Mouse (Mus musculus) liver, embryonic 11.5 days (tissue): ENCODE measurements around the gene Hcst. TPM values are rescaled to one million over a fixed set of nuclear protein-coding genes. Genes with fewer than 3 reads are reported as not detected.

Experiments
- ATAC-seq: fragments of 200-750 bp; cut with Nextera tagmentation; replicated peaks from 2 replicates; pipeline ENCODE4 v1.8.0; 2017; ENCODE audit warnings: moderate number of reproducible peaks, mild to moderate bottlenecking, moderate TSS enrichment, moderate library complexity; ENCODE audit not compliant: low FRiP score
- DNase-seq: peaks from one replicate; pipeline ENCODE4 v3.0.0-alpha.2; 2017; ENCODE audit warnings: low spot score
- H3K27ac ChIP-seq: fragments of 300-500 bp; sonication (generic); 2 replicates; pipeline ENCODE4 v1.5.1; 2014; ENCODE audit warnings: mild to moderate bottlenecking, low read depth, low read length, control low read depth
- H3K27me3 ChIP-seq: fragments of 300-500 bp; sonication (generic); replicated peaks from 2 replicates; pipeline ENCODE4 v1.6.1; 2014; ENCODE audit warnings: low read length, mixed read lengths; ENCODE audit not compliant: control insufficient read depth, insufficient read depth
- H3K36me3 ChIP-seq: fragments of 300-500 bp; sonication (generic); 2 replicates; pipeline ENCODE4 v1.6.1; 2014; ENCODE audit warnings: mild to moderate bottlenecking, low read length, moderate library complexity, mixed read lengths; ENCODE audit not compliant: control insufficient read depth, insufficient read depth
- H3K4me1 ChIP-seq: fragments of 300-500 bp; sonication (generic); replicated peaks from 2 replicates; pipeline ENCODE4 v1.6.1; 2014; ENCODE audit warnings: low read length, mixed read lengths; ENCODE audit not compliant: control insufficient read depth, insufficient read depth
- H3K4me2 ChIP-seq: fragments of 300-500 bp; sonication (generic); 2 replicates; pipeline ENCODE4 v1.6.1; 2014; ENCODE audit warnings: mild to moderate bottlenecking, control low read depth, moderate library complexity
- H3K4me3 ChIP-seq: fragments of 300-500 bp; sonication (generic); 2 replicates; pipeline ENCODE4 v1.5.1; 2014; ENCODE audit warnings: low read depth, low read length, control low read depth
- H3K9ac ChIP-seq: fragments of 300-500 bp; sonication (generic); 2 replicates; pipeline ENCODE4 v1.6.1; 2014; ENCODE audit warnings: low read depth, low read length, control low read depth
- H3K9me3 ChIP-seq: fragments of 300-500 bp; sonication (generic); 2 replicates; pipeline ENCODE4 v1.6.1; 2016; ENCODE audit warnings: low read length, inconsistent platforms, mixed read lengths; ENCODE audit not compliant: control insufficient read depth
- WGBS: fragments of 180-500 bp; shearing (Covaris S2); extraction: QIAGEN DNeasy Blood & Tissue Kit; methylation state at CpG from one replicate; pipeline ENCODE4 v1.1.7; 2014; 5-methylcytosine and 5-hydroxymethylcytosine counted together
- polyA plus RNA-seq: library from polyadenylated mRNA; unstranded; fragments of >200 nt; fragmentation: Nextera tagmentation; extraction: Ambion mirVana; gene quantifications from 2 replicates; pipeline ENCODE4 v1.2.1, GENCODE M21; 2014

The Hcst gene
- polyA plus RNA-seq, 1 experiment from 2014 or later: 2.2 TPM

- Histone ChIP-seq H3K4me3 (no peak overlapping the region), H3K4me2 (no peak overlapping the region), H3K36me3 (no peaks in the 10 kb centered on the region), H3K4me1 (no peaks in the 10 kb centered on the region), H3K27ac (no peak overlapping the region), H3K27me3 (no peaks in the 10 kb centered on the region), H3K9ac (no peak overlapping the region), H3K9me3 (no peaks in the 10 kb centered on the region)
- WGBS: 56% methylated on average over 2 of the region's 2 CpGs
- no peak for ATAC-seq
- no peak for DNase-seq
Observed at GRCm38 (mm10) chr7:30409789-30410188, 9.9 kb downstream of the Hcst start.

GRCm38 (mm10) chr7:30408639-30409038, 11.0 kb downstream of the Hcst start:
- 69% methylated on average over 3 of the region's 3 CpGs for WGBS
- no peak for DNase-seq

GRCm38 (mm10) chr7:30402343-30402742, 17.3 kb downstream of the Hcst start:
- H3K27ac ChIP-seq: no peak overlapping the region
- no peak overlapping the region for H3K9ac ChIP-seq
- no peak for ATAC-seq
- H3K4me3 ChIP-seq: no peak overlapping the region
- H3K4me2 ChIP-seq: no peak overlapping the region
- no peaks in the 10 kb centered on the region for H3K36me3 ChIP-seq
- no peaks in the 10 kb centered on the region for H3K9me3 ChIP-seq
- H3K27me3 ChIP-seq: no peaks in the 10 kb centered on the region
- no peaks in the 10 kb centered on the region for H3K4me1 ChIP-seq
- DNase-seq: no peak
- WGBS: 60% methylated on average over 4 of the region's 4 CpGs

More at GRCm38 (mm10) chr7:30408639-30409038, 11.0 kb downstream of the Hcst start:
- H3K4me3 ChIP-seq: no peak overlapping the region
- no peaks in the 10 kb centered on the region for H3K27me3 ChIP-seq
- ATAC-seq: no peak
- no peak overlapping the region for H3K9ac ChIP-seq
- no peak overlapping the region for H3K4me2 ChIP-seq
- H3K4me1 ChIP-seq: no peaks in the 10 kb centered on the region
- no peaks in the 10 kb centered on the region for H3K36me3 ChIP-seq
- no peak overlapping the region for H3K27ac ChIP-seq
- H3K9me3 ChIP-seq: no peaks in the 10 kb centered on the region

GRCm38 (mm10) chr7:30399671-30400070, 20.0 kb downstream of the Hcst start:
- Histone ChIP-seq H3K4me2 (no peak overlapping the region), H3K9me3 (no peaks in the 10 kb centered on the region), H3K36me3 (no peaks in the 10 kb centered on the region), H3K9ac (no peak overlapping the region), H3K4me3 (no peak overlapping the region), H3K4me1 (no peaks in the 10 kb centered on the region), H3K27me3 (no peaks in the 10 kb centered on the region), H3K27ac (no peak overlapping the region)
- WGBS: 64% methylated on average over 7 of the region's 7 CpGs
- ATAC-seq: no peak
- no peak for DNase-seq

- DNase-seq (no peak), ATAC-seq (no peak)
- Histone ChIP-seq H3K27ac (no peak overlapping the region), H3K9ac (no peak overlapping the region), H3K4me2 (no peak overlapping the region), H3K9me3 (no peaks in the 10 kb centered on the region), H3K4me1 (no peaks in the 10 kb centered on the region), H3K4me3 (no peak overlapping the region), H3K27me3 (no peaks in the 10 kb centered on the region), H3K36me3 (no peaks in the 10 kb centered on the region)
- 37% methylated on average over 2 of the region's 2 CpGs for WGBS
Observed at GRCm38 (mm10) chr7:30394871-30395270, 24.8 kb downstream of the Hcst start.

- H3K36me3 ChIP-seq: no peaks in the 10 kb centered on the region
- H3K4me3 ChIP-seq: no peak overlapping the region
- DNase-seq (peak; percentile 35), ATAC-seq (peak; percentile 67)
- H3K9me3 ChIP-seq: no peaks in the 10 kb centered on the region
- H3K9ac ChIP-seq: no peak overlapping the region
- no peaks in the 10 kb centered on the region for H3K27me3 ChIP-seq
- WGBS: 20% methylated on average over 11 of the region's 11 CpGs
- 0 out of 2 replicates have a peak overlapping the region, but pooled peaks have one; percentile 8 for H3K4me2 ChIP-seq
- H3K4me1 ChIP-seq: no peaks in the 10 kb centered on the region
- H3K27ac ChIP-seq: peak overlapping the region; percentile 17; the same call in 1 of the 2 replicates
Observed at GRCm38 (mm10) chr7:30394379-30394778, 25.3 kb downstream of the Hcst start.

DNA sequence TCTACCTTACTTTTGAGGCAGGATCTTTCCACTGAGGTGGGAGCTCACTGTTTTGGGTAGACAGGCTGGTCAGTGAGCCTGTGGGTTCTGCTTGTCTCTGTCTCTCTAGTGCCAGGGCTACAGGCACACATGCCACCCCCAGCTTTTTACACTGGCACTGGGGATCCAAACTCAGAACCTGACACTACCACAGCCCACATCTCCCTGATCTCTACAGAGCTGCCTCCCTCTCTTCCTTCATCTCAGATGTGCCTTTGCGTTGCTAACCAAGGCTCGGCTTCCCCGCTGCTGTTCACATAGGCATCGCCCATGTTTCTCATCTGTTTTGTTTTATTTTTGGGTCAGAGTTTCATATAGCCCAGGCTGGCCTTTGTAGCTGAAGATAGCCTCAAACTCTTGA, 26.0 kb downstream of the Hcst start:
- Histone ChIP-seq H3K27ac (peak overlapping the region; percentile 17; the same call in 1 of the 2 replicates), H3K9ac (no peak overlapping the region), H3K9me3 (no peaks in the 10 kb centered on the region), H3K27me3 (no peaks in the 10 kb centered on the region), H3K4me1 (no peaks in the 10 kb centered on the region), H3K4me2 (no peak overlapping the region), H3K4me3 (no peak overlapping the region), H3K36me3 (no peaks in the 10 kb centered on the region)
- ATAC-seq (no peak), DNase-seq (no peak)
- WGBS: 85% methylated on average over 4 of the region's 4 CpGs

- DNase-seq (no peak), ATAC-seq (no peak)
- no peak overlapping the region for H3K4me3 ChIP-seq
- H3K27me3 ChIP-seq: no peaks in the 10 kb centered on the region
- H3K36me3 ChIP-seq: no peaks in the 10 kb centered on the region
- H3K9ac ChIP-seq: no peak overlapping the region
- H3K4me1 ChIP-seq: no peaks in the 10 kb centered on the region
- WGBS: 67% methylated on average over 4 of the region's 4 CpGs
- H3K9me3 ChIP-seq: no peaks in the 10 kb centered on the region
- H3K27ac ChIP-seq: no peak overlapping the region
- H3K4me2 ChIP-seq: no peak overlapping the region
Observed at GRCm38 (mm10) chr7:30392746-30393520, 26.7 kb downstream of the Hcst start.

- H3K9me3 ChIP-seq: no peaks in the 10 kb centered on the region
- H3K27ac ChIP-seq: no peak overlapping the region
- DNase-seq (no peak), ATAC-seq (no peak)
- H3K4me2 ChIP-seq: no peak overlapping the region
- no peaks in the 10 kb centered on the region for H3K27me3 ChIP-seq
- H3K9ac ChIP-seq: no peak overlapping the region
- 83% methylated on average over 9 of the region's 9 CpGs for WGBS
- H3K4me1 ChIP-seq: no peaks in the 10 kb centered on the region
- H3K4me3 ChIP-seq: no peak overlapping the region
- no peaks in the 10 kb centered on the region for H3K36me3 ChIP-seq
Observed at GRCm38 (mm10) chr7:30384106-30384505, 35.5 kb downstream of the Hcst start.
